Mouse (Mus musculus) mouse trophoblast stem cell (cell line): ENCODE results near the gene Thbs3.
"Not testable (repeated sequence)": the region's sequence is repeated elsewhere in the genome, so short reads cannot be mapped to it uniquely, and the experiment has no call there.

Experiments
- in situ Hi-C, 2 experiments: fragments of 300-500 bp; cut with MseI, MboI; formaldehyde crosslinking; loops; 2 replicates in 1 of 2; 3 replicates in 1 of 2; pipeline ENCODE4 v1.15.1; 2025

Gene Thbs3

DNA sequence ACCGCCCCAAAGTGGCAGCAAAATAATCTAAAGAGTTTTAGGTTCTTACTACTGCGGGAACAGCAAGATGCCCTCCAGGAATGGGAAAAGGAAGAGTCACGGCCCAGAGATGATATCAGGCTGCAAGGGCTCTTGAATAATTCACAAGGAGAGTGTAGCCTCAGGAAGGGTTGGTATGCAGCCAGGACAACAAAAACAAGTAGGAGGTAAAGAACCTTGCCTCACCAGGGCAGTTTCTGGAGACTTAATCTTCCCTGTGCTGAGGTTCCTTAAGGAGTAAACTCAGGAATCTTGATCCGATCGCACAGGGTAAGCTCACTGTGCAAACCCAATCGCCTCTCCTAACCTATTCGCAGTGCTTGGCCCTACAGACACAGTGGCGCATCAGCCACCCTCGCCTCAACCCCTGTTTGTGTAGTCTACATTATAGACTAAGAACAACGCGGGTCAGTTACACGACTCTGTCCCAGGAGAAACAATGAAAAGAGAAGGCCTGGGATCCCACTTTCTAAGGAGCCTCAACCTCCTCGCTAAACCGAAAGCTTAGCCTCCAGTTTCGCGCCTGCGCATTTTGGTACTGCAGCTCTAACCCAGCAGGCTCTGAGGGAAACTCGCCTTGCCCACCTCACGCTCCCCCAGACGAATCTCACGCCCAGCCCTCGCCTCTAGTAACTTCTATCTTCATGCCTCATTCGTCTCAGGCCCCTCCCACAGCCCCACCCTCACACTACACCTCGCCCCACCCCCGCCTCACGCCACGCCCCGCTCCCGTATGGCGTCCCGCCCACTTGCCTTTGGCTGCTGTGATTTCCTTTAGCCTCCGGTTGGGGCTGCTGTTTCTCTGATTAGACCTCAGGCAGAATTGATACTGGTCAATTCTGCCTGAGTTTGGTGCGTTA lies 18.8 kb upstream of the Thbs3 start:
- in situ Hi-C loops, result no loop called here

GRCm38 (mm10) chr3:89199839-89200238 lies 15.1 kb upstream of the Thbs3 start:
- in situ Hi-C loops, result no loop called here

DNA sequence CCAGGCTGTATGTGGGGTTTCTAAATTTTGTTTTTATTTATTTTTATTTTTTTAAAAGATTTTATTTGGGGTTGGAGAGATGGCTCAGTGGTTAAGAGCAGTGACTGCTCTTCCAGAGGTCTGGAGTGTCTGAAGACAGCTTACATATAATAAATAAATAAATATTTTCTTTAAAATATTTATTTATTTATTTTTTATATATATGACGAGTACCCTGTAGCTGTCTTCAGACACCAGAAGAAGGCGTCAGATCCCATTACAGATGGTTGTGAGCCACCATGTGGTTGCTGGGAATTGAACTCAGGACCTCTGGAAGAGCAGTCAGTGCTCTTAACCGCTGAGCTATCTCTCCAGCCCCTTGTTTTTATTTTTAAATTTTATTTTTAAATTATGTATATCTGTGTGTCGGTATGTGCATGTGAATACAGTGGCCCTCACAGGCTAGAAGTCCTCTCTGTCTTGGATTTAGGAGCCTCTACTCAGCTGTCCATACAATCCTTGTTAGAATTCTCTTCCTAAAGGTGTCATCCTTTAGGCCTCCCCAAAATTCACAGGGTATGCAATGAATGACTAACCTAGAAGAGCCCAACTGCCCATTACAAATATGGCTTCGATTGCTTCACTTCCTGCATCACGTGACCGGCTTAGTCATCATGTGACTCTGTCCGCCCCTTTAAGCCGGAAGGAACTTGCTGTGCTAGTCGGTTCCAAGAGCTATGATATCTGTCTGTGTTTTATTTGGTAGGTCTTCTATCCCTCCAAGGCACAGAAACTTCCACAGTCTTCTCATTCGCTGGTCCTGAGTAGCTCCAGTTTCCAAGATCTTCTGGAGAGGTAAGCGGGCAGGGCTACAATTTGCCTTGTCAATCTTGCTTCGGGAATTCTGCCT lies 12.5 kb upstream of the Thbs3 start, which contains the start of gene Gba:
Gene Gba (plus strand): TSS at position 676 of the 889 bp plus-strand sequence.
- in situ Hi-C loops, result no loop called here

- in situ Hi-C loops, result no loop called here
Measured at GRCm38 (mm10) chr3:89203142-89203514, 11.9 kb upstream of the Thbs3 start.

DNA sequence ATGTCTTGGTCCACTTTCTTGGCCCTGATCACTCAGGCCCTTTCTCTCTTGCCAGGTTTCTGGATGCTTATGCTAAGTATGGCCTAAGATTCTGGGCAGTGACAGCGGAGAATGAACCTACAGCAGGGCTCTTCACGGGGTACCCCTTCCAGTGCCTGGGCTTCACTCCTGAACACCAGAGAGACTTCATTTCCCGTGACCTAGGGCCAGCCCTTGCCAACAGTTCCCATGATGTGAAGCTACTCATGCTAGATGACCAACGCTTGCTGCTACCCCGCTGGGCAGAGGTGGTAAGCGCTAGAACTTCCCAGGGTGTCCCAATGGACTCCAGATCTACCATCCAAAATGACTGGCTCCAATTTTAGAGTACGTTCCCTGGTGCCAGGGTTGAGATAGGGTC lies 8.9 kb upstream of the Thbs3 start:
- in situ Hi-C loops, result no loop called here

DNA sequence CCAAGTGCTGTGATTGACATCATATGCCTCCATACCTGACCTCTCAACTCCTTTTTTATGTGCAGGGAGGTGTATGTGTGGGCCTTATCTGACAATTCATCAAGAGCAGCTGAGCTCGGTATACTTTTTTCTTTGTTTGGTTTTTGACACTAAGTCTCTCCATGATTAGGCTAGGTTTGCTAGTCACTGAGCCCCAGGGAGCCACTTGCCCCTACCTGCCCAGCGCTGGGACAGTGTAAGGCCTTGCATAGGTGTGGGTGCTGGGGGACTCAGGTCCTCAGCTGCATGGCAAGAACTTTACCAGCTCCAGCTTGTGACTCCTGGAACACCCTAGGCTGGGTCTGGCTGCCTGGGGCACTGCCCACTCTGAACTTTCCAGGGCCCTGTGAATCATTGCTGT lies 8.3 kb upstream of the Thbs3 start:
- in situ Hi-C loops, result no loop called here

DNA sequence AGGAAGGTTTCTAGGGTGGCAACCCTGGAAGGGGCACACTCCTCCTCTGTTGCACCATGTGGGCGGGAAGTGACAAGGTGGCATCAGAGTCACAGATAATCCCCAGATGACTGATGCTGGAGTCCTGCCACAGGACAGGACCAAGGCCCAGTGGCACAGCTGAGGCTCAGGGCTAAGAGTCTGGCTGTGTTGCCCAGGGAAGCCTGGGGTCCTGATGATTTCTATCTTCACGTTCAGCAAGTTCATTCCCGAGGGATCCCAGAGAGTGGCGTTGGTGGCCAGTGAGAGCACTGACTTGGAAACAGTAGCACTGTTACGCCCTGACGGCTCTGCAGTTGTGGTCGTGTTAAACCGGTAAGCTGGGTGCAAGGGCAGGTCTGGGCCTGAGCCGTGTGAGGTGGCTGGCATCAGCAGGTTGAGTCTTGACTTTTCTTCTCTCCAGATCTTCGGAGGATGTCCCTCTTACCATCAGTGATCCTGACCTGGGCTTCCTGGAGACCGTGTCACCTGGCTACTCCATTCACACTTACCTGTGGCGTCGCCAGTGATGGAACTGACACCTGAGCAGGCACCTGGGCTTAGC lies 6.8 kb upstream of the Thbs3 start:
- in situ Hi-C loops, result no loop called here

DNA sequence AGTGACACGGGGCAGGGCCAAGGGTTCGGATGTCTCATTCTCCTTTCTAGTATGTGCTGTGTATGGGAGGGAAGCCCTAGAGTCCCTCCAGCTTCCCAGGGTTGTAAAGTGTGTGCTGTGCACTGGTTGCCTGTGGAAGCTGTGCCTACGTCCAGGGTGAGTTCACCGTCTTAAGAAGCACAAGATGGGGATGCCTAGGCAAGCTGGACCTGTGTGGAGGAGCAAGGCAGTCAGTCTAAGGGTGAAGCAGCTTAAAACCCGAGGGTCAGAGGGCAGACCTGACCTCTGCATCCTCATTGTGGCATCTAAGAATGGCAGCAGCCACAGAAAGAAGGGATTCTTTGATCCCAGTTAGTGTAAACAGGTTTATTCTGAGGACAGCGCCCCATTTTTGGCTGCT lies 6.2 kb upstream of the Thbs3 start:
- in situ Hi-C loops, result no loop called here

GRCm38 (mm10) chr3:89209731-89210130 lies 5.2 kb upstream of the Thbs3 start:
- in situ Hi-C loops, result no loop called here

GRCm38 (mm10) chr3:89210162-89210561 lies 4.8 kb upstream of the Thbs3 start:
- in situ Hi-C loops, result no loop called here

- in situ Hi-C loops, result no loop called here
Measured at GRCm38 (mm10) chr3:89210731-89211130, 4.2 kb upstream of the Thbs3 start.

DNA sequence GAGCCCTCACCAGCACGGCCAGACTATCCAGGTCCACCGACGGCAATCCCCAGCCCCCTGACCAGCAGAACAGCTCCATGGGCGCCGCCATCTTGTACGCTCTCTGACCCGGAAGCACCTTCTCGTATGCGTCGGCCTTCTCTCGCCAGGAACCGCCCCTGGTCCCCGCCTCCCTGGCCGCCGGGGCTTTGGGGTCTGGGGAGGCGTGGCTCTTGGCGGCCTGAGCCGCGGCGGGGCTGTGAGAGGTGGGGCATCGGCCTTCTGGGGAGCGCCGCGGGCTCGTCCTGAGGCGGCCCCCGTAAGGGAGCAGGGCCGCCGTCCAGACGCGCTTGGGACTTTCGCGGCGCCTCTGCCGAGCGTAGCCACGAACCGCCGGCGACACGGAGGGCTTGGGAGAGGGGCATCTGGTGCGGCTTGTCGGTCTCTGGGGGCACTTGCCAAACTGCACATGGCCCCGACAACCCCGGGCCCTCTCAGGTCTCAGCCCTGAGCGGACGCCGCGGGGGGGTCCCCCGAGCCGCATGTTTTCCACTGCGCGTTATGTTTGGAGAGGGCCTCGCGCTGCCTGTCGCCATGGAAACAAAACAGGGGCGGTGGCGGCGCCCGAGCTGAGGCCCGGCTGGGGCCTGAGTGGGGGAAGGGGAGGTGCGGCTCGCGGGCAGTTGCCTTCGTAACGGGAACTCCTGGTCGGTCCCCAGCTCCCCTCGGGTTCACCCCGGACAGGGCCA lies 1.0 kb upstream of the Thbs3 start:
- in situ Hi-C loops, result no loop called here

DNA sequence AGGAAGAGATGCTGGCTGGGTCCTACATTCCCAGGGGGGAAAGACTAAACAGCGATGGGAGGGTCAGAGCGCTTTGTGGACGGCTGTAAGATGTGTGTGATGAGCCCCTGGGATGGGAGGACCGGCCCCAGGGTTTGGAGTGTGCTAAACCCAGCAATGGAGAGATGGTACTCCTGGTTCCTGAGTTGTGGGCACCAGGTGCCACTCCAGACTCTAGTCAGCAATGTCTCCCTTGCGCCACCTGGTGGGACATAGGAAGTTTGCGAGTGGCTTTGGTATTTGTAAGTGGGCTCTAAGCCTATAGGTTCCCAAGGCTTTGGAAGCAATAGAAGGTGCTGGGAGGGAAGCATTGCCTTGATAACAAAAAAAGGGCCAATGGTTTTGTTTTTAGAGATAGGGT lies 873 bp downstream of the Thbs3 start:
- in situ Hi-C loops, result no loop called here

DNA sequence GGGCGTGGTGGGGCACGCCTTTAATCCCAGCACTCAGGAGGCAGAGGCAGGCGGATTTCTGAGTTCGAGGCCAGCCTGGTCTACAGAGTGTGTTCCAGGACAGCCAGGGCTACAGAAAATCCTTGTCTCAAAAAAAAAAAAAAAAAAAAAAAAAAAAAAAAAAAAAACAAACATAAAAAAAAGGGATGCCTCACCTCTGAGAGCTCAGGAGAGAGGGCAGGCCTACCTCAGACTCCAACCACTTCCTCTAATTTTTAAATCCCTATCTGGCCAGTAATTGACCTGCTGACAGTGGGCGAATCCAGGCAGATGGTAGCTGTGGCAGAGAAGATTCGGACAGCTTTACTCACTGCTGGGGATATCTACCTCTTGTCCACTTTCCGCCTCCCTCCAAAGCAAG lies 1.4 kb downstream of the Thbs3 start:
- in situ Hi-C loops, result not testable (repeated sequence)

DNA sequence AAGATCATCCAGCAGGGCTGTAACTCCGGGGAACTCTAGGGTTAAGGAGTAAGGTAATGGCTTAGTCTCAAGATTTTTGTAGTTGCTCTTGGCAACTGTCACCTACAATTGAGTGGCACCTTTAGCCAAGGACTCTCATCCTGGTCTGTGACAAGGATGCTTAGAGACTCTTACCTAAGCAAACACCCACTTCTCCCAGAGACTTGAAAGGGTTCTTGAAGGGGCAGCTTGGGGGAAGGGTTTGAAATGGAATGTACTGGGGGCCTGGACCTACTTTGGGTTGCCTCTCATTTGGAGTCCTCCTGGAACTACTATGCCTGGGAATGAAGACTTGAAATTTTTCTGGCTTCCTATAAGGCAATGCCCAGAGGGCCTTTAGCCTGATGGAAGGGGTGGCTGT lies 3.3 kb downstream of the Thbs3 start:
- in situ Hi-C loops, result no loop called here

- in situ Hi-C loops, result no loop called here
Measured at GRCm38 (mm10) chr3:89219546-89219945, 4.6 kb downstream of the Thbs3 start.

- in situ Hi-C loops, result no loop called here
Measured at GRCm38 (mm10) chr3:89221167-89221566, 6.2 kb downstream of the Thbs3 start.

DNA sequence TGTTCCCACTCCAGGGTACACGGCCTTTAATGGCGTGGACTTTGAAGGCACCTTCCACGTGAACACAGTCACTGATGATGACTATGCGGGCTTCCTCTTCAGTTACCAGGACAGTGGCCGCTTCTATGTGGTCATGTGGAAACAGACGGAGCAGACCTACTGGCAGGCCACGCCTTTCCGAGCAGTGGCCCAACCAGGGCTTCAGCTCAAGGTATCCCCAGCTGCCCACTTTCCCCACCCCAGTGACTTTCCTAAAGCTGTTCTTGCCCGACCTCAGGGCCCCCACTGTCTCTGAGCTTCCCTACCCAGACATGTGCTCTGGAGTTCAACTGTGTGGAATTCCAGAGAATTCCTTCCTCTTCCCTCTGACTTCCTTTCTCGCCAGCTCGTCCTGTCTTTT lies 9.8 kb downstream of the Thbs3 start:
- in situ Hi-C loops, result no loop called here

DNA sequence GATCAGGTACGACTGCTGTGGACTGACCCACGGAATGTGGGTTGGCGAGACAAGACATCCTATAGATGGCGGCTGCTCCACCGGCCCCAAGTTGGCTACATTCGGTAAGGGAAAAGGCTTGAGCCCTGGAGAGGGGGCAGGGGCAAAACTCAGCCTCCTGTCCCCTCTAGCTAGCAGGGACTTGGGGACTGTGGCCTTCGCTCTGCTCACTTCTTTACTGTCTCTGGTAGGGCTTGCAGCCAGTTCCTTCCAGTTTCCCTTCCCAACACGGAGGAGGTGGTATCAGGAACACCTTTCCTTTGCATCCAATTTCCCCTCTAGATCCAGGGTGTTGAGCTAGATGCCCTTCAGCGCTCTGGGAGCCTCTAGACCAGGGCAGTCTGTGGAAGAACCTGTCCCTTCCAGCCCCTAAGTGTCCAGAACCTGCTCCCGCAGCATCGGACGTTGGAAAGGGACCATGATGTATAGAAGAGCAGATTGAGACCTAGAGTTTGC lies 10.4 kb downstream of the Thbs3 start:
- in situ Hi-C loops, result no loop called here

DNA sequence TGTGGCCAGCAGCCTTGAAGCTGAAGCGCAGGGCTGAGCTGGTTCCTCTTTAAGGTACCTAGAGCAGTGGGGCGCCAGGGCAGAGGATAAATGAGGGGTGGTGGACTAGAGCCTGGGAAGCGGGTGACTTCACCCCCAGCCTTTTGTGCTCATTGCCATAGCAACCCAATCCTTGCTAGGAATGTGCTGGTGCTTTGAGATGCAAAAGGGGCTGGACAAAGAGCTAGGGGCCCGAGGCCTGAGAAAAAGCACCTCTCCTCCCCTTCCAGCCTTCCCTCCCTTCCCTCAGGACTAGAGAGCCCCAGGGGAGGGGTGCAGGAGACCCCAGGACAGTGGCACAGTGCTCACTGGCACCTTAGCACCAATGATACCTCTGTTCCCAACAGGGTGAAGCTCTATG lies 10.9 kb downstream of the Thbs3 start:
- in situ Hi-C loops, result no loop called here

GRCm38 (mm10) chr3:89226361-89226760 lies 11.4 kb downstream of the Thbs3 start:
- in situ Hi-C loops, result no loop called here
